Mouse (Mus musculus) myocyte (in vitro differentiated cells): ENCODE measurements around the gene Mettl17. TPM values are rescaled to one million over a fixed set of nuclear protein-coding genes. Genes with fewer than 3 reads are reported as not detected.

Source experiments
- H3K27me3 ChIP-seq: one replicate; pipeline ENCODE4 v1.6.1; 2011; ENCODE audit not compliant: control insufficient read depth, insufficient read depth, insufficient read length
- H3K36me3 ChIP-seq: one replicate; pipeline ENCODE4 v1.6.1; 2011; ENCODE audit not compliant: control insufficient read depth, insufficient read depth
- H3K4me2 ChIP-seq: one replicate; pipeline ENCODE4 v1.6.1; 2011; ENCODE audit warnings: low read depth, control low read depth
- H3K4me3 ChIP-seq: one replicate; pipeline ENCODE4 v1.5.1; 2011; ENCODE audit warnings: mild to moderate bottlenecking, control low read depth, moderate library complexity
- H3K79me2 ChIP-seq: one replicate; pipeline ENCODE4 v1.6.1; 2011; ENCODE audit not compliant: control insufficient read depth, insufficient read depth
- H3ac ChIP-seq: one replicate; pipeline ENCODE4 v1.6.1; 2011; ENCODE audit not compliant: control insufficient read depth, insufficient read length
- CEBPB ChIP-seq: IDR thresholded peaks from 2 replicates; pipeline ENCODE4 v1.6.1; 2011; ENCODE audit warnings: mild to moderate bottlenecking, moderate library complexity; ENCODE audit not compliant: poor library complexity, insufficient read depth, severe bottlenecking
- E2F4 ChIP-seq: IDR thresholded peaks from one replicate; pipeline ENCODE4 v1.6.1; 2011; ENCODE audit warnings: mild to moderate bottlenecking, control low read depth, moderate library complexity; ENCODE audit not compliant: insufficient read depth
- MAX ChIP-seq: IDR thresholded peaks from one replicate; pipeline ENCODE4 v1.6.1; 2011; ENCODE audit warnings: low read depth, mild to moderate bottlenecking, control low read depth
- MYOD1 ChIP-seq, 3 experiments: IDR thresholded peaks; one replicate each; pipeline ENCODE4 v1.6.1; 2011; ENCODE audit warnings: control low read depth in 2 of 3, low read depth in 2 of 3, mild to moderate bottlenecking in 2 of 3, moderate library complexity in 1 of 3; ENCODE audit not compliant: insufficient read length in 2 of 3, control insufficient read depth in 1 of 3
- POLR2A ChIP-seq: IDR thresholded peaks from one replicate; pipeline ENCODE4 v1.6.1; 2011; ENCODE audit warnings: low read depth, mild to moderate bottlenecking, control low read depth, moderate library complexity; ENCODE audit not compliant: insufficient read length
- POLR2AphosphoS2 ChIP-seq: IDR thresholded peaks from one replicate; pipeline ENCODE4 v1.6.1; 2011; ENCODE audit warnings: low read depth, control low read depth; ENCODE audit not compliant: insufficient read length
- REST ChIP-seq: IDR thresholded peaks from one replicate; pipeline ENCODE4 v1.6.1; 2011; ENCODE audit warnings: mild to moderate bottlenecking, control low read depth, moderate library complexity; ENCODE audit not compliant: insufficient read depth, insufficient read length
- SRF ChIP-seq: IDR thresholded peaks from one replicate; pipeline ENCODE4 v1.6.1; 2011; ENCODE audit warnings: low read depth; ENCODE audit not compliant: control insufficient read depth, insufficient read length
- TCF12 ChIP-seq: IDR thresholded peaks from one replicate; pipeline ENCODE4 v1.6.1; 2011; ENCODE audit warnings: mild to moderate bottlenecking, control low read depth; ENCODE audit not compliant: poor library complexity, insufficient read depth, severe bottlenecking
- TCF3 ChIP-seq: IDR thresholded peaks from one replicate; pipeline ENCODE4 v1.6.1; 2011; ENCODE audit warnings: low read depth, control low read depth; ENCODE audit not compliant: insufficient read length
- USF1 ChIP-seq: IDR thresholded peaks from one replicate; pipeline ENCODE4 v1.6.1; 2011; ENCODE audit warnings: low read depth, mild to moderate bottlenecking, control low read depth, moderate library complexity
- polyA plus RNA-seq: library from polyadenylated mRNA; unstranded; fragments of >200 nt; fragmentation: generic; extraction: Trizol; gene quantifications from one replicate; pipeline ENCODE4 v1.2.1, GENCODE M21; 2012; ENCODE audit warnings: missing spikeins

Gene Mettl17
- polyA plus RNA-seq, 1 experiment = 24.1 TPM

DNA sequence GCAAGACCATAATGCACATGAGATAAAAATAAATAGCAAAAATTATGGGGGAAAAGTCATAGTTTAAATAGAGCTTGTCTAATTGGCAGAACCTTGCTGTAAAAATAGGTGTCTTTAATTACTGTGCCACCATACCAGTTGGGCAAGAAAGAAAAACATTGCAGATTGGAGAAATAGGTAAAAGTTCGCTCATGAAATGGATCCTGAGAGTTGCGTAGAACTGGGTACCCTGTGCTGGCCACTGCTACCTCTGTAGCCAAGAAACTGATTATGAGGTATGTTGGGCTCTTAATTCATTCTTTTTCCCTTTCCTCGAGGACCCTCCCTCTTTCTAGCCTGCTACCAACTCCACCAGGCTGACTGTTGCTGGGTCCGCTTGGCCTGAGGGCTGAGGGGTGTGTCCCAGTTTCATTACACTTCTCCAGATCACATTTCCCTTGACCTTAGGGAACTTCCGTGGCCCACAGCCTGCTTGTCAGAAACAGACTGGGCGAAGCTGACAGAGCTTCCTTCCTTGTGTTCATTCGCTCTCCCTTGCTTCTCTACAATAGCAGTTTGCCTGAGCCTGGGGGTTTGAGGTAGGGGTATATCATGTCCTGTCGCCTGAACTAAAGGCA, 56.4 kb downstream of the Mettl17 start:
- Histone ChIP-seq H3K4me2 (peak overlapping the region; percentile 25), H3K36me3 (no peaks in the 10 kb centered on the region), H3ac (no peak overlapping the region), H3K4me3 (no peak overlapping the region), H3K27me3 (no peaks in the 10 kb centered on the region), H3K79me2 (no peaks in the 10 kb centered on the region)
- no peak for TF ChIP-seq USF1
- no peak for TF ChIP-seq SRF
- TF ChIP-seq POLR2A = no peak

DNA sequence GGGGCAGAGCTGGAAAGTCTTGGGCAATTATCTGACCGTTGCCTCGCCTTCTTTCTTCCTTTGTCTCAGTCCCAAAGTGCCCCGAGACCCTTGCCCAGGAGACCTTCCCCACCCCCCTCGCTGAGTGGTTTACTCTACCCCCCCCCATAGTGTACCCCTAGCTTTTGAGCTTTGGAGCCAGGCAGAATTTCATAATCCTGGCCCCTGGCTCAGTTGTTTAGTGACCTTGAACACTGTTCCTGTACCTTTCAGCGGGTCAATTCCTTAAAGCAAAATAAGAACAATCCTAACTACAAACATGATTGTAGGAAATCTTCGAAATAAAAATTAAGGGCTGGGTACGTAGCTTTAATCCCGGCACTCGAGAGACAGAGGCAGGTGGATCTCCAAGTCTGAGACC, 56.9 kb downstream of the Mettl17 start:
- Histone ChIP-seq H3K4me3 (no peak overlapping the region), H3ac (no peak overlapping the region), H3K79me2 (no peaks in the 10 kb centered on the region), H3K4me2 (peak overlapping the region; percentile 25), H3K27me3 (no peaks in the 10 kb centered on the region), H3K36me3 (no peaks in the 10 kb centered on the region)
- TF ChIP-seq POLR2A (no peak), MYOD1 (IDR thresholded peaks at IDR 0.05; ENCODE audit: control insufficient read depth in 1 of 3, insufficient read length in 2 of 3, low read depth in 2 of 3) (no peak), POLR2AphosphoS2 (no peak), MAX (no peak), SRF (no peak), REST (no peak), E2F4 (no peak), TCF12 (no peak), CEBPB (no peak), USF1 (no peak), TCF3 (no peak)

DNA sequence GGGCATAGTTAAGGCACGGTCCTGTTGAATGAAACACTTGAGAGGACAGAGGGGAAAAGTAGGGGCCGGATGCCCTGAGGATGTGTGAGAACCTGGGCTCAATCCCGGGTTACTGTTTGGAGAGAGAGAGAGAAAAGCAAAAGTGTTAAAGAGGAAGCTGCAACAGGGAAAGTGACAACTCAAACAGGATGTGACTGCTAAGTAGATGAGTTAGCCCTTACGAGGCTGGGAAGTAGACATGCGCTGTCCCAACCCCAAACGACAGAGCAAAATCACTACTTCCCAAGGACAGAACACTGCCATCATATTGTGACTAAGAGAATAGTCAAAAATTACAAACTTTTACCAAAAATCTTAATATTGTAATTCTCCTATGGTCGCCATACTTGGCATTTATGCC, 57.6 kb downstream of the Mettl17 start:
- Histone ChIP-seq H3K4me2 (no peak overlapping the region), H3K79me2 (no peaks in the 10 kb centered on the region), H3ac (no peak overlapping the region), H3K4me3 (no peak overlapping the region), H3K27me3 (no peaks in the 10 kb centered on the region), H3K36me3 (no peaks in the 10 kb centered on the region)
- TF ChIP-seq TCF3 = no peak

Other genes starting within 250 kb of the Mettl17 start
- not detected for gene Gm4181, start 249.2 kb upstream of the Mettl17 start, polyA plus RNA-seq
- not detected for gene Gm17079, start 189.4 kb upstream of the Mettl17 start, polyA plus RNA-seq
- not detected for gene Gm5800, start 167.7 kb upstream of the Mettl17 start, polyA plus RNA-seq
- not detected for gene Ang4, start 111.3 kb upstream of the Mettl17 start, polyA plus RNA-seq
- not detected for gene AY358078, start 84.8 kb upstream of the Mettl17 start, polyA plus RNA-seq
- not detected for gene Ear6, start 31.1 kb upstream of the Mettl17 start, polyA plus RNA-seq
- gene Slc39a2, start 8.0 kb downstream of the Mettl17 start, polyA plus RNA-seq = 0.12 TPM
- gene Ndrg2, start 29.3 kb downstream of the Mettl17 start, polyA plus RNA-seq = 31.8 TPM
- gene Tppp2, start 33.6 kb downstream of the Mettl17 start, polyA plus RNA-seq = not detected
- gene Rnase13, start 37.9 kb downstream of the Mettl17 start, polyA plus RNA-seq = not detected
- gene Arhgef40, start 99.9 kb downstream of the Mettl17 start, polyA plus RNA-seq = 35.0 TPM
- gene Tmem253, start 130.8 kb downstream of the Mettl17 start, polyA plus RNA-seq = 0.34 TPM
- gene Zfp219, start 135.9 kb downstream of the Mettl17 start, polyA plus RNA-seq = 13.6 TPM
- gene Olfr221, start 157.6 kb downstream of the Mettl17 start, polyA plus RNA-seq = not detected
- gene Hnrnpc, start 219.2 kb downstream of the Mettl17 start, polyA plus RNA-seq = 147 TPM
- 0.47 TPM for gene Rpgrip1, start 225.9 kb downstream of the Mettl17 start, polyA plus RNA-seq